Mouse (Mus musculus): ENCODE data around the gene Cdipt.

DNA sequence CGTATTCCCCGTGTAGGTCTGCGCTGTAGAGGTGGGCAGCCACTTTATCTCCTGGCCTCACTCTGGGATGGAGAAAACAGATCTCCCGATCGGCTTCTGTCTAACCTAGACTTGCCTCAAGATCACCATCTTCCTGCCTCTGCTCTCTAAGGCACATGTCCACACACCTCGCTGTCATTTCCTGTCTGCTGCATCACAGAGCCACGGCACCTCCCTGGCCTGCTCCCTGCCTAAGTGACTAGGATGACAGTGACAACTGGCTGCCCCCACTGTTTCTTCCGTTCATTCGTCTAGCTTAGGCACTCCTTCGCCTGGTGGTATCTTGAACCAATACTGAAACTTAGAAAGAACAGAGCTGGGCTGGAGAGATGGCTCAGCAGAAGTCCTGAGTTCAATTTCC, 23.9 kb downstream of the Cdipt start:
- TF ChIP-seq CTCF (conservative IDR thresholded peaks at IDR 0.05; ENCODE audit: insufficient read depth, insufficient read length, low read depth, low read length) (no peak), POLR2A (IDR thresholded peaks at IDR 0.05; ENCODE audit: low read depth, low read length) (no peak)

Measured in kidney, adult 2 months (tissue).